Mouse (Mus musculus) forelimb bud, embryonic 11.5 days (tissue): ENCODE measurements around the gene Sln.

ENCODE experiments used
- DNase-seq: peaks from one replicate; pipeline ENCODE4 v3.0.0-alpha.2; 2012; ENCODE audit warnings: low read depth, low spot score

The Sln gene

DNA sequence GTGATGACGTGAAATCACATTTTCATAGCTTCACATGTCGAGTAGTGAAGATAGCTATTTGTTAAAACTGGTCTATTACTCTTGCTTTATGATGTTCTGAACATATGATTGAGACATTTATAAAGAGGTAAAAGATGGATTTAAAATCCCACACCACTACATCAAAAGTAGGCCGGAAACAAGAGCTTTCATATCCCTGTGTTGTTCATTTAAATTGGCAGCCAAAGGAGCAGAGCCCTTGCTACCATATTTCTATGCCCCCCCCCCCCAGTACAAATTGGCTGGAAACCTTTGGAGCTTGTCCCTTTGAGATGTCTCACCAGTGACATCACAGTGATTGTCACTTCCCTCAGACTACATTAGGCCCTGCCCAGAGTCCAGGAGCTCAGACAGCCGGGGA lies at the start of gene Sln:
TSS of gene Sln (plus strand) at position 301 of the 400 bp plus-strand sequence.
- no peak for DNase-seq

- no peak for DNase-seq
Measured at GRCm38 (mm10) chr9:53802921-53803320, 47.0 kb upstream of the Sln start.

DNA sequence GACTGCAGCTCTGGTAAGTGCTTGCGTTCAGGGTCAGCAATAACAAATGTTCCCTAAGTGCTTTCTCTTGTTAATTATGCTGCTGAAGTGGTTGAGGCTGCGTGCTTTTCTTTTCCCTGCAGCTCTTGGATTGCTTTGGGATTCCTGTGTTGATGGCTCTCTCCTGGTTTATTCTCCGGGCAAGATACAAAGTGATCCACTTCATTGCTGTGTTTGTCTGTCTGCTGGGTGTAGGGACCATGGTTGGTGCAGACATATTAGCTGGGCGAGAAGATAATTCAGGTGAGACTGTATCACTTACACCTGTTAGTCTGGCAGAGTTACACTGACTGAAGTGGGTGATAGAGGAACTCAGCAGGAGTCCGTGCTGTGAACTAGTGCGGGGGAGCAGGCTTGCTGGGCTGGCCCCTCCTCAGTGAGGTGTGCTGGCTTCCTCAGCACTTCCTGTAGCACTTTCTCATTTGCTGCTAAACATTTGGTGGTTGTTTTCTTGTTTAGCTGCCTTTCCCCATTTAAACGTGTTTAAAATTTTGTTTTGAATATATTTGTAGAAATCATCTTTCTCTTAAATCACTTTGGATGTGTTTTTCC lies 43.4 kb upstream of the Sln start:
- no peak for DNase-seq

DNA sequence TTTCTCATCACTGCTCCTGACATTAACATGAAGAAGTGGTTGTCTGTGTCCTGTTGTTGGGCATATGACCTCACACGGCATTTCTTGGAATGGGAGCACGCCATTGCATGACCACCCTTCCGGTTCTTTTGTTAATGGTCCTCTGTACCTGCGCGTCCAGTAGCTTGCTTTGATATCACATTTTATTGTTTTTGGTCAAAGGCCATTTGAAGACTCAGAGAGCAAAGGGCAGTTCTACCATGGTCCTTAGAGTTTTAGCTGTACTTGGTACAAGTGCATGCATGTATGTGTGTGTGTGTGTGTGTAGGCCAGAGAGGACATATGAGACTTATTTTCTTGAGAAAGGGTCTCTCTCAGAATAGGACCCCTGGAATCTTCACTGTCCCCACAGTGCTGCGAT lies 36.5 kb upstream of the Sln start:
- DNase-seq = no peak

- peak; percentile 32 for DNase-seq
Measured at GRCm38 (mm10) chr9:53818760-53819159, 31.2 kb upstream of the Sln start.

- peak; percentile 71 for DNase-seq
Measured at GRCm38 (mm10) chr9:53825318-53825717, 24.6 kb upstream of the Sln start.

DNA sequence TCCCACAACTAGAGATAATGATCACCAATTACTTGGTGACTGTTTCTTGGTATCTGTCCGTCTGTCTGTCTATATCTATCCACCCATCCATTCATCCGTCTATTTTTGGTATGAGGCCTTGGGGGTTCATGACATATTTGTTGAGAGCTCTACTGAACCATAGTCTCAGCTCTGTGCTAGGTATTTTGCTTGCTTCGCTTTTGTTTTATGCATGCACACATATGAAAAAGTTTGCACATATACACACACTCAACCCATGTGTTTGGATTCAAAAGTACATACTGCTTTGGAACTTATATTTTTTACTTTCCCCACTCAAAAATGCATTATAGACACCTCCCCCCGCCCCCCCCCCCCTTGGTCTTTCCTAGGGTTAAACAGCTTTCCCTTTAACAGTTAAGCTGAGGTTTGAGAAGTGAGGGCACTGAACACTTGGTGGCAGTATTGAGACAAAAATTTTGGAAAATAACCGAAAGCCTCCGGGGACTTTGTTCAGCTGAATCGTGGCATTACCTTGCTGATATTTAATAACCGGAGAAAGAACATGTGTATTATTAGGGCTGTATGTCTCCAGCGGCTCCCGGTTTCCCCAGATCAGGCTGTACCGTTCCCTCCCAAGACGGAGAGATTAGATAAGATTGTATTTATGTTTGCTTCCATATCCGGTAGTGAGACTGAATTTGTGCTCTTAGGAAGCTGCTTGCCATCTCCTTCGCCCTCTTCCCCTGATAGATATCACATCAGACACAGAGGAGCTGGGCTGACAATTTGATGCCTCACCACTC lies 20.7 kb upstream of the Sln start:
- DNase-seq = peak; percentile 69

- DNase-seq = no peak
Measured at GRCm38 (mm10) chr9:53829866-53830209, 20.1 kb upstream of the Sln start.

DNA sequence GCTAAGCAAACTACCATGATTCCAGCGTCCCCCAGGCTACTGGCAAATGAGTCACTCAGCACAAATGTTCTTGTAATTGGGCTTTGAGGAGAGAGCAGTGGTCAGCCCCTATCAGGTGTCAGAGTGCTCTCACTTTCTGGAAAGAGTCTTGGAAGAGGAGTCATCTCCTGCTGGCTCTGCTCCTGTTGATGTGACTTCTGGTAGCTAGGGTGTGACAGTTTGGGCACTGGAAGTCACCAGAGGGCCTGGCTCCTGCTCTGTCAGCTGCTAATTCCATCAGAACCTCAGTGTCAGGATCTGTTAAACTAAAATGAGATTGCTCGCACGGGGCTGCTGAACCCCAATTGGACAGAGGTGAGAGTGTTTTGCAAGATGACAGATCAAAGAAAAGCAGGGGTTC lies 14.9 kb upstream of the Sln start:
- DNase-seq = no peak

GRCm38 (mm10) chr9:53835976-53836375 lies 14.0 kb upstream of the Sln start:
- DNase-seq = no peak

GRCm38 (mm10) chr9:53838816-53839215 lies 11.1 kb upstream of the Sln start:
- no peak for DNase-seq

GRCm38 (mm10) chr9:53848548-53848947 lies 1.4 kb upstream of the Sln start:
- DNase-seq = no peak

GRCm38 (mm10) chr9:53852158-53852557 lies 2.2 kb downstream of the Sln start:
- DNase-seq = no peak

DNA sequence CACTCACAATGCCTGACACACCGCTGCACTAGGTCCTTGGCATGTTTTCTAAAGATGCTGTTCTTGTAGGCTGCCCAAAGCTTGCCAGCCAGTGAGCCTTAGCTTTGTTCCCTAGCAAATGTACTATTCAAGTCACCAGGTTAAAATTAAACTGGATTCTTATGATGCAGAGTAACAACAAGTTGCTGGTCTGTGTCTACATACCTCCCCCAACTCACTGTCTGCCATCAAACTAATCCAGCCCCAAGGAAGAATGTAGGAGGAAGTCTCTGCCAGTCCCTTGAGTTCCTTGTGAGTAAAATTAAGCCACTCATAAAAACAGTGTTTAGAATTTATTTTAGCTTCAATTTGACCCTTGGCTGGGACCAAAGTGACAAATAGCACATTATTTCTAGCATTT lies 3.7 kb downstream of the Sln start:
- DNase-seq = no peak

- no peak for DNase-seq
Measured at GRCm38 (mm10) chr9:53854525-53854924, 4.6 kb downstream of the Sln start.

GRCm38 (mm10) chr9:53857864-53858263 lies 7.9 kb downstream of the Sln start:
- DNase-seq = no peak

GRCm38 (mm10) chr9:53873239-53873638 lies 23.3 kb downstream of the Sln start:
- no peak for DNase-seq

DNA sequence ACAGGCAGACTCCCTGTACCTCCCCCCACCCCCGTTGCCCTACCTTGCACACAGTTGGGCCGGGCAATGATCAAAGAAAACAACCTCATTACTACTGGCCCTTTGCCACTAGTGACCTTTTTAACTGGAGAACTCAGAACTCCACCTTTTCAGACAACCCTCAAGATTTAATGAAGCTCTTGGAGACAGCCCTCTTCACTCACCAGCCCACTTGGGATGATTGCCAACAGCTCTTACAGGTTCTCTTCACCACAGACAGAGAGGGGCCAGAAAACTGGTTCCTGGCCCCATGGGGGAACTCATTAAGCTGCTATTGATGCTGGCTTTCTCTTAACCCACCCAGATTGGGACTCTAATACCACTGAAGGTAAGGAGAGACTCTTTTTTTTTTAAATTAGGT lies 27.5 kb downstream of the Sln start:
- peak; percentile 19 for DNase-seq

GRCm38 (mm10) chr9:53883588-53884280 lies 33.8 kb downstream of the Sln start:
- DNase-seq = no peak

GRCm38 (mm10) chr9:53890075-53890474 lies 40.1 kb downstream of the Sln start:
- DNase-seq = peak; percentile 45

- DNase-seq = no peak
Measured at GRCm38 (mm10) chr9:53895827-53896226, 45.9 kb downstream of the Sln start.

DNA sequence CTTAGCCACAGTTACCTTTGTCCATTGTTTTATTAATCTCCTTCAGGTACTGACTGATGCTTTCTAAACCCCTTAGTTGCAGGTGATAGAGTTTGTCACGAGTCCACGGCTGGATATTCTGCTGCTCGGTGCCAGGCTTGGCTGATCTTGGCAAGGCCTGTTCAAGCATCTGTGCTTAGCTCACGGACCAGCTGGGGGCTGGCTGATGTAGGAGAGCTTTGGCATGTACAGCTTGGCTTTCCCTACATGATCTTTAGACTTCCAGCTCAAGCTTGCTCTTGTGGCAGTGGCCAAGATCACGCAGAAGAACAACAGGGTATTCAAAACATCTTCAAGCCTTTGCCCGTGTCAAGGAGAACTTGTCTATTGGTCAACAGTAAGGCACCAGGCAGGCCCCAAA lies 49.9 kb downstream of the Sln start:
- DNase-seq = no peak
